Mouse (Mus musculus): ENCODE data around the gene Emg1. TPM values are rescaled to one million over a fixed set of nuclear protein-coding genes. Genes with fewer than 3 reads are reported as not detected.

The Emg1 gene
- polyA plus RNA-seq, 1 experiment from 2014 or later = 254 TPM

GRCm38 (mm10) chr6:124738511-124739023, 26.6 kb upstream of the Emg1 start, which contains the start of gene Ptpn6:
Ptpn6 (minus strand) TSS chr6:124738714.
- 24% methylated on average over 15 of the region's 15 CpGs for WGBS
- DNase-seq (ENCODE audit: low spot score) (peak; percentile 60), ATAC-seq (replicated peaks; ENCODE audit: insufficient number of reproducible peaks, low FRiP score, low TSS enrichment, low read depth) (peak; percentile 14; the same call in 1 of the 2 replicates)
- Histone ChIP-seq H3K4me2 (ENCODE audit: low read depth, low read length) (no peak within 1 kb of the TSS), H3K36me3 (replicated peaks; ENCODE audit: control insufficient read depth, insufficient read depth, low read depth, low read length) (peaks cover 4% of the 10 kb centered on the region; the same call in 1 of the 2 replicates), H3K27me3 (ENCODE audit: control insufficient read depth, insufficient read depth, low read length) (no peaks in the 10 kb centered on the region), H3K9me3 (replicated peaks; ENCODE audit: control insufficient read depth, low read length) (no peaks in the 10 kb centered on the region), H3K27ac (replicated peaks; ENCODE audit: low read depth, low read length) (no peak within 1 kb of the TSS), H3K4me1 (ENCODE audit: control insufficient read depth, insufficient read depth, low read length) (no peaks in the 10 kb centered on the region), H3K4me3 (ENCODE audit: low read depth, low read length) (no peak within 1 kb of the TSS), H3K9ac (replicated peaks; ENCODE audit: low read length) (no peak within 1 kb of the TSS; the same call in 1 of the 2 replicates)

- ATAC-seq (replicated peaks; ENCODE audit: insufficient number of reproducible peaks, low FRiP score, low TSS enrichment, low read depth) (no peak), DNase-seq (ENCODE audit: low spot score) (no peak)
- H3K4me2 ChIP-seq (ENCODE audit: low read depth, low read length) = no peak overlapping the region
- no peaks in the 10 kb centered on the region for H3K27me3 ChIP-seq (ENCODE audit: control insufficient read depth, insufficient read depth, low read length)
- no peak overlapping the region for H3K27ac ChIP-seq (replicated peaks; ENCODE audit: low read depth, low read length)
- H3K9ac ChIP-seq (replicated peaks; ENCODE audit: low read length) = no peak overlapping the region
- no peaks in the 10 kb centered on the region for H3K36me3 ChIP-seq (replicated peaks; ENCODE audit: control insufficient read depth, insufficient read depth, low read depth, low read length)
- H3K4me3 ChIP-seq (ENCODE audit: low read depth, low read length) = no peak overlapping the region
- H3K4me1 ChIP-seq (ENCODE audit: control insufficient read depth, insufficient read depth, low read length) = no peaks in the 10 kb centered on the region; the same call in 1 of the 2 replicates
- H3K9me3 ChIP-seq (replicated peaks; ENCODE audit: control insufficient read depth, low read length) = no peaks in the 10 kb centered on the region
- 88% methylated on average over 11 of the region's 11 CpGs for WGBS
These were observed 25.1 kb upstream of the Emg1 start for GRCm38 (mm10) chr6:124737040-124737439.

GRCm38 (mm10) chr6:124734417-124734816, 22.4 kb upstream of the Emg1 start:
- 91% methylated on average over 3 of the region's 3 CpGs for WGBS

GRCm38 (mm10) chr6:124732476-124733370, 20.7 kb upstream of the Emg1 start:
- no peak overlapping the region for H3K27ac ChIP-seq (replicated peaks; ENCODE audit: low read depth, low read length)
- no peaks in the 10 kb centered on the region for H3K27me3 ChIP-seq (ENCODE audit: control insufficient read depth, insufficient read depth, low read length)
- H3K36me3 ChIP-seq (replicated peaks; ENCODE audit: control insufficient read depth, insufficient read depth, low read depth, low read length) = no peaks in the 10 kb centered on the region
- H3K4me3 ChIP-seq (ENCODE audit: low read depth, low read length) = no peak overlapping the region
- H3K9me3 ChIP-seq (replicated peaks; ENCODE audit: control insufficient read depth, low read length) = no peaks in the 10 kb centered on the region
- DNase-seq (ENCODE audit: low spot score) = no peak
- 45% methylated on average over 19 of the region's 19 CpGs for WGBS
- no peak overlapping the region for H3K9ac ChIP-seq (replicated peaks; ENCODE audit: low read length)
- no peak overlapping the region for H3K4me2 ChIP-seq (ENCODE audit: low read depth, low read length)
- 0 out of 2 replicates have a peak, but pooled peaks have one; percentile 45 for ATAC-seq (replicated peaks; ENCODE audit: insufficient number of reproducible peaks, low FRiP score, low TSS enrichment, low read depth)
- no peaks in the 10 kb centered on the region; the same call in 1 of the 2 replicates for H3K4me1 ChIP-seq (ENCODE audit: control insufficient read depth, insufficient read depth, low read length)

More at GRCm38 (mm10) chr6:124734417-124734816, 22.4 kb upstream of the Emg1 start:
- ATAC-seq (replicated peaks; ENCODE audit: insufficient number of reproducible peaks, low FRiP score, low TSS enrichment, low read depth) (no peak), DNase-seq (ENCODE audit: low spot score) (no peak)
- no peak overlapping the region for H3K4me2 ChIP-seq (ENCODE audit: low read depth, low read length)
- no peak overlapping the region for H3K9ac ChIP-seq (replicated peaks; ENCODE audit: low read length)
- H3K36me3 ChIP-seq (replicated peaks; ENCODE audit: control insufficient read depth, insufficient read depth, low read depth, low read length) = no peaks in the 10 kb centered on the region
- H3K9me3 ChIP-seq (replicated peaks; ENCODE audit: control insufficient read depth, low read length) = no peaks in the 10 kb centered on the region
- H3K4me3 ChIP-seq (ENCODE audit: low read depth, low read length) = no peak overlapping the region
- H3K4me1 ChIP-seq (ENCODE audit: control insufficient read depth, insufficient read depth, low read length) = no peaks in the 10 kb centered on the region; the same call in 1 of the 2 replicates
- no peak overlapping the region for H3K27ac ChIP-seq (replicated peaks; ENCODE audit: low read depth, low read length)
- no peaks in the 10 kb centered on the region for H3K27me3 ChIP-seq (ENCODE audit: control insufficient read depth, insufficient read depth, low read length)

- Histone ChIP-seq H3K9me3 (replicated peaks; ENCODE audit: control insufficient read depth, low read length) (no peaks in the 10 kb centered on the region), H3K36me3 (replicated peaks; ENCODE audit: control insufficient read depth, insufficient read depth, low read depth, low read length) (no peaks in the 10 kb centered on the region), H3K4me3 (ENCODE audit: low read depth, low read length) (no peak overlapping the region), H3K9ac (replicated peaks; ENCODE audit: low read length) (no peak overlapping the region), H3K27me3 (ENCODE audit: control insufficient read depth, insufficient read depth, low read length) (no peaks in the 10 kb centered on the region), H3K4me2 (ENCODE audit: low read depth, low read length) (no peak overlapping the region), H3K4me1 (ENCODE audit: control insufficient read depth, insufficient read depth, low read length) (no peaks in the 10 kb centered on the region; the same call in 1 of the 2 replicates), H3K27ac (replicated peaks; ENCODE audit: low read depth, low read length) (no peak overlapping the region)
- no peak for ATAC-seq (replicated peaks; ENCODE audit: insufficient number of reproducible peaks, low FRiP score, low TSS enrichment, low read depth)
- DNase-seq (ENCODE audit: low spot score) = no peak
- WGBS = 84% methylated on average over 7 of the region's 7 CpGs
These were observed 19.1 kb upstream of the Emg1 start for GRCm38 (mm10) chr6:124731038-124731437.

GRCm38 (mm10) chr6:124729850-124730705, 18.1 kb upstream of the Emg1 start:
- H3K27me3 ChIP-seq (ENCODE audit: control insufficient read depth, insufficient read depth, low read length) = no peaks in the 10 kb centered on the region
- H3K36me3 ChIP-seq (replicated peaks; ENCODE audit: control insufficient read depth, insufficient read depth, low read depth, low read length) = no peaks in the 10 kb centered on the region
- 81% methylated on average over 8 of the region's 8 CpGs for WGBS
- no peak overlapping the region for H3K4me2 ChIP-seq (ENCODE audit: low read depth, low read length)
- H3K9ac ChIP-seq (replicated peaks; ENCODE audit: low read length) = no peak overlapping the region; the same call in 1 of the 2 replicates
- DNase-seq (ENCODE audit: low spot score) (no peak), ATAC-seq (replicated peaks; ENCODE audit: insufficient number of reproducible peaks, low FRiP score, low TSS enrichment, low read depth) (no peak)
- no peak overlapping the region for H3K4me3 ChIP-seq (ENCODE audit: low read depth, low read length)
- no peak overlapping the region for H3K27ac ChIP-seq (replicated peaks; ENCODE audit: low read depth, low read length)
- H3K4me1 ChIP-seq (ENCODE audit: control insufficient read depth, insufficient read depth, low read length) = no peaks in the 10 kb centered on the region; the same call in 1 of the 2 replicates
- no peaks in the 10 kb centered on the region for H3K9me3 ChIP-seq (replicated peaks; ENCODE audit: control insufficient read depth, low read length)

- no peaks in the 10 kb centered on the region for H3K9me3 ChIP-seq (replicated peaks; ENCODE audit: control insufficient read depth, low read length)
- WGBS = 88% methylated on average over 10 of the region's 10 CpGs
- H3K36me3 ChIP-seq (replicated peaks; ENCODE audit: control insufficient read depth, insufficient read depth, low read depth, low read length) = no peaks in the 10 kb centered on the region
- H3K4me2 ChIP-seq (ENCODE audit: low read depth, low read length) = no peak overlapping the region
- ATAC-seq (replicated peaks; ENCODE audit: insufficient number of reproducible peaks, low FRiP score, low TSS enrichment, low read depth) (no peak), DNase-seq (ENCODE audit: low spot score) (no peak)
- no peak overlapping the region for H3K9ac ChIP-seq (replicated peaks; ENCODE audit: low read length)
- H3K4me3 ChIP-seq (ENCODE audit: low read depth, low read length) = no peak overlapping the region
- no peaks in the 10 kb centered on the region for H3K27me3 ChIP-seq (ENCODE audit: control insufficient read depth, insufficient read depth, low read length)
- H3K27ac ChIP-seq (replicated peaks; ENCODE audit: low read depth, low read length) = no peak overlapping the region
- no peaks in the 10 kb centered on the region; the same call in 1 of the 2 replicates for H3K4me1 ChIP-seq (ENCODE audit: control insufficient read depth, insufficient read depth, low read length)
These were observed 16.6 kb upstream of the Emg1 start for GRCm38 (mm10) chr6:124728621-124729020.

All from embryonic facial prominence, embryonic 11.5 days (tissue).